Mouse (Mus musculus): ENCODE measurements around the gene Chst8. TPM values are rescaled to one million over a fixed set of nuclear protein-coding genes. Genes with fewer than 3 reads are reported as not detected.

Chst8 gene
- polyA plus RNA-seq, 1 experiment from 2014 or later: 0.91 TPM

GRCm38 (mm10) chr7:34662227-34662626 is 150.3 kb downstream of the Chst8 start:
- H3K27ac ChIP-seq (replicated peaks): no peak overlapping the region
- H3K9me3 ChIP-seq: no peaks in the 10 kb centered on the region
- H3K4me3 ChIP-seq: no peak overlapping the region
- no peak overlapping the region for H3K9ac ChIP-seq
- no peaks in the 10 kb centered on the region for H3K4me1 ChIP-seq
- no peaks in the 10 kb centered on the region for H3K36me3 ChIP-seq
- H3K4me2 ChIP-seq: no peak overlapping the region
- peaks cover 16% of the 10 kb centered on the region; the same call in 1 of the 2 replicates for H3K27me3 ChIP-seq (replicated peaks)
- ATAC-seq (ENCODE audit: extremely low read depth, insufficient number of reproducible peaks, low FRiP score, low TSS enrichment): no peak
- 30% methylated on average over 5 of the region's 5 CpGs for WGBS

DNA sequence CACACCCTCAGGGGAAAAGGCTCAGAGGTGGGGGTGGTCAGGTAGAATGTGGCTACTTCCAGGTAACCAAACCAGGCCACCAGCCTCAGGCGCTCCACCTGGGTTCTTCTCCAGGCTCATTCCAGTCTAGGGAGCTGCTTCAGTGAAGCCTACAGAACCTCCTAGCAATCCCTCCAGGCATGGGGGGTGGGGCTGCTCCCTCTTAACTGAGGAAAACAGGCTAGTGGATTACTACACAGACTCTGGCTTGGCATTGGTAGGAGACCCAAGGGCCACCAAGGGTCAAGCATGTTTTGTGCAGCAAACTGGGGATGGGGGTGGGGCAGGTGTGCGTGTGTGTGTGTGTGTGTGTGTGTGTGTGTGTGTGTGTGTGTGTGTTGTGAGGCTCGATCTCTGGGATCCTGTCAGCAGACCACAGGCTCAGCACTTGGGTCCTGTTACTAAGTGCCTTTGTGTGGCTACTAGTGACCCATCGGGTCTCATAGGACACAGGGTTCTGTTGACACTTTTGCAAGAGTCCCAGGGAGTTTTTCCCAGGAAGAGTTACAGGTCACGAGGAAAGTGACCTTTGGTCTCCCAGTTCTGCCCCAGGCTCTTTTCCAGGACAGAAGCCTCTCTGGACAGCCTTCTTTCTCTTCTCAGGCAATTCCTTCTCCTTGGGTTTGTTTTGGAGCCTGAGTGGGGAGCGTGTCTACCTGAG is 153.0 kb downstream of the Chst8 start:
- no peak overlapping the region for H3K4me3 ChIP-seq
- no peak overlapping the region for H3K4me2 ChIP-seq
- WGBS: 70% methylated on average over 6 of the region's 6 CpGs
- no peak overlapping the region for H3K27ac ChIP-seq (replicated peaks)
- H3K4me1 ChIP-seq: no peaks in the 10 kb centered on the region
- peaks cover 21% of the 10 kb centered on the region; the same call in 1 of the 2 replicates for H3K27me3 ChIP-seq (replicated peaks)
- ATAC-seq (ENCODE audit: extremely low read depth, insufficient number of reproducible peaks, low FRiP score, low TSS enrichment): no peak
- H3K36me3 ChIP-seq: no peaks in the 10 kb centered on the region
- H3K9ac ChIP-seq: no peak overlapping the region
- H3K9me3 ChIP-seq: no peaks in the 10 kb centered on the region

DNA sequence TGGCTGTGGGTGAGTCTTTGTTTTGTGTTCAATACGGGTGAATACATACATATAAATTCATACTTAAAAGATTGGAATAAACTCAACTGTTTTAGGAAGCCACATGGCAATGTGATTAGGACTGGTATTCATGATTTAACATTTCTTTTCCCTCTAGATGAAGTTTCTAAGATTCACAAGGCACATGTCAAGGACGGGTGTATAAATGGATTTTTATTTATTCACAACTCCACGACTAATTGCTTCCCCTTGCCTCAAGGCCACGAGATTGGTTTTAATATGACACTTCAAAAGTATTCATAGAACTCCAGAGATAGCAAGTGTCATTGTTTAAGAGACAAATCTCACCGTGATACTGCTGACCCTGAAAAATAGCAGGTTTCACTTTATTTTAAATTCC is 155.9 kb downstream of the Chst8 start, which contains the start of gene Kctd15:
Kctd15 (minus strand) TSS at position 101 of the 400 bp plus-strand sequence.
- H3K27me3 ChIP-seq (replicated peaks): peaks cover 13% of the 10 kb centered on the region; the same call in 1 of the 2 replicates
- peak within 1 kb of the TSS; percentile 65 for H3K4me3 ChIP-seq
- ATAC-seq (ENCODE audit: extremely low read depth, insufficient number of reproducible peaks, low FRiP score, low TSS enrichment): no peak
- H3K36me3 ChIP-seq: no peaks in the 10 kb centered on the region
- H3K9me3 ChIP-seq: no peaks in the 10 kb centered on the region
- no peaks in the 10 kb centered on the region for H3K4me1 ChIP-seq
- H3K27ac ChIP-seq (replicated peaks): no peak within 1 kb of the TSS
- H3K4me2 ChIP-seq: peak within 1 kb of the TSS; percentile 95
- peak within 1 kb of the TSS; percentile 83 for H3K9ac ChIP-seq
- WGBS: 74% methylated on average over 5 of the region's 5 CpGs

DNA sequence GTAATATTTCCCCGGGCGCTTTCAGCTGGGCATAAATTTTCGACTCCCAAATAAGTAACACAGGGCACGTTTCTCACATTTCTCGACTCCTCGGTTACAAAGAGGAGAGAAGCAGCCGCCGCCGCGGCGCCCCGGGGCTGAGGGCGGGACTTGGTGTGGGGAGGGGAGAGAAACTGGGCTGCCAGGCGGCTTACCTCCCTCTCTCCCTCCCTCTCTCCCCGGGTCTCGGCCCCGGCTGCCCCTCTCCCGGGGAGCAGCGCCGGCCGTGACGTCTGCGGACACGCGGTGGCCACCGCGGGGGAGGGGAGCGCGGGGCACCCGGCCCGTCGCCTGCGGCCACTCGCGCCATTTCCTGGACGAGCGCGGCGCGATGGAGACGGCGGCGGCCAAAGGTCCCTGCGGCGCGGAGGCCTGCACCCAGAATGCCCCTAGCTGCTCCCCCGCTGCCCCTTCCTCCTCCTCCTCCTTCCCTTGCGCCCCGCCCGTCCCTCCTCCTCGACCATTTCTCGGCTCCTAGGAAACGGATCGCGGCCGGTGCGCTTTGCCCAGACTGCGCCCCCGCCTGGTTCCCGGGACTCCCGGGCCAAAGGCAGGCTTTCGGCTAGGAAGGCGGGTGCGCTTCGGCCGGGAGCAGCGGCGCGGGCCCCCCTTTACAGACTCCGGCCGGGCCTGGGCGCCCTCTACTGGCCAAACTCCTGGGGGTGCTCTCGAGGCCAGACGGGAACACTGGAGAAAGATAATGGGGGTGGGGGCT is 157.2 kb downstream of the Chst8 start:
- Histone ChIP-seq H3K36me3 (no peaks in the 10 kb centered on the region; the same call in 1 of the 2 replicates), H3K4me2 (peak overlapping the region; percentile 95), H3K27ac (replicated peaks) (peak overlapping the region; percentile 85), H3K4me3 (peak overlapping the region; percentile 65), H3K4me1 (no peaks in the 10 kb centered on the region), H3K9ac (peak overlapping the region; percentile 83), H3K27me3 (replicated peaks) (peaks cover 13% of the 10 kb centered on the region; the same call in 1 of the 2 replicates), H3K9me3 (no peaks in the 10 kb centered on the region)
- under 1% methylated on average over 54 of the region's 74 CpGs for WGBS
- ATAC-seq (ENCODE audit: extremely low read depth, insufficient number of reproducible peaks, low FRiP score, low TSS enrichment): peak; percentile 55; the same call in 1 of the 2 replicates

- Histone ChIP-seq H3K9ac (peak overlapping the region; percentile 83), H3K4me3 (peak overlapping the region; percentile 65), H3K9me3 (no peaks in the 10 kb centered on the region), H3K4me1 (no peaks in the 10 kb centered on the region), H3K27me3 (replicated peaks) (peaks cover 13% of the 10 kb centered on the region; the same call in 1 of the 2 replicates), H3K4me2 (peak overlapping the region; percentile 95), H3K36me3 (peaks cover 6% of the 10 kb centered on the region), H3K27ac (replicated peaks) (peak overlapping the region; percentile 85)
- under 1% methylated on average over 57 of the region's 81 CpGs for WGBS
- ATAC-seq (ENCODE audit: extremely low read depth, insufficient number of reproducible peaks, low FRiP score, low TSS enrichment): 0 out of 2 replicates have a peak, but pooled peaks have one; percentile 0
Measured at GRCm38 (mm10) chr7:34654441-34655085, 157.9 kb downstream of the Chst8 start.

- 2% methylated on average over 61 of the region's 64 CpGs for WGBS
Measured at GRCm38 (mm10) chr7:34653731-34654440, 158.6 kb downstream of the Chst8 start.

GRCm38 (mm10) chr7:34652751-34653502 is 159.6 kb downstream of the Chst8 start:
- Histone ChIP-seq H3K4me1 (no peaks in the 10 kb centered on the region), H3K27ac (replicated peaks) (peak overlapping the region; percentile 24), H3K36me3 (peaks cover 22% of the 10 kb centered on the region), H3K4me3 (peak overlapping the region; percentile 65), H3K4me2 (peak overlapping the region; percentile 95), H3K9ac (peak overlapping the region; percentile 83), H3K9me3 (no peaks in the 10 kb centered on the region), H3K27me3 (replicated peaks) (peaks cover 13% of the 10 kb centered on the region; the same call in 1 of the 2 replicates)
- no peak for ATAC-seq (ENCODE audit: extremely low read depth, insufficient number of reproducible peaks, low FRiP score, low TSS enrichment)
- 2% methylated on average over 48 of the region's 48 CpGs for WGBS

More at GRCm38 (mm10) chr7:34653731-34654440, 158.6 kb downstream of the Chst8 start:
- peaks cover 13% of the 10 kb centered on the region for H3K36me3 ChIP-seq
- H3K4me2 ChIP-seq: peak overlapping the region; percentile 95
- H3K4me1 ChIP-seq: no peaks in the 10 kb centered on the region
- peak overlapping the region; percentile 65 for H3K4me3 ChIP-seq
- ATAC-seq (ENCODE audit: extremely low read depth, insufficient number of reproducible peaks, low FRiP score, low TSS enrichment): peak; percentile 38; the same call in 1 of the 2 replicates
- peaks cover 13% of the 10 kb centered on the region; the same call in 1 of the 2 replicates for H3K27me3 ChIP-seq (replicated peaks)
- peak overlapping the region; percentile 83 for H3K9ac ChIP-seq
- peak overlapping the region; percentile 85 for H3K27ac ChIP-seq (replicated peaks)
- no peaks in the 10 kb centered on the region for H3K9me3 ChIP-seq

- Histone ChIP-seq H3K36me3 (peaks cover 27% of the 10 kb centered on the region), H3K9ac (no peak overlapping the region), H3K9me3 (no peaks in the 10 kb centered on the region), H3K27ac (replicated peaks) (no peak overlapping the region), H3K4me2 (no peak overlapping the region), H3K4me1 (peaks cover 7% of the 10 kb centered on the region; the same call in 1 of the 2 replicates), H3K27me3 (replicated peaks) (peaks cover 12% of the 10 kb centered on the region; the same call in 1 of the 2 replicates), H3K4me3 (no peak overlapping the region)
- ATAC-seq (ENCODE audit: extremely low read depth, insufficient number of reproducible peaks, low FRiP score, low TSS enrichment): no peak
- WGBS: 58% methylated on average over 2 of the region's 2 CpGs
Measured at GRCm38 (mm10) chr7:34651381-34651780, 161.1 kb downstream of the Chst8 start.

GRCm38 (mm10) chr7:34647052-34647451 is 165.5 kb downstream of the Chst8 start:
- Histone ChIP-seq H3K4me2 (no peak overlapping the region), H3K4me1 (peaks cover 7% of the 10 kb centered on the region; the same call in 1 of the 2 replicates), H3K36me3 (peaks cover 45% of the 10 kb centered on the region), H3K27ac (replicated peaks) (no peak overlapping the region), H3K9ac (no peak overlapping the region), H3K9me3 (no peaks in the 10 kb centered on the region), H3K4me3 (no peak overlapping the region), H3K27me3 (replicated peaks) (no peaks in the 10 kb centered on the region)
- ATAC-seq (ENCODE audit: extremely low read depth, insufficient number of reproducible peaks, low FRiP score, low TSS enrichment): no peak
- 31% methylated on average over 9 of the region's 9 CpGs for WGBS
